Comparison of ENCODE assay signal across 13 mouse cellular contexts in genomic region chr10:95257979-95258378, GRCm38 (mm10).
A peak's percentile ranks its signal among the peaks of the same experiment; 100 is the strongest.
DNase-seq lines count a peak whose midpoint lies in the region; ATAC-seq and TF ChIP-seq lines count a peak whose summit lies in the region.
"Had no signal": no experiment of that assay in that cellular context is flagged by ENCODE, and none has a peak within 500 bp of the region (broad histone marks: within the 10 kb centered on the region; RNA-seq: fewer than 3 reads in every experiment).

No protein-coding gene starts in this region.

- no peaks in the 10 kb centered on the region for H3K9me3 ChIP-seq in stomach, postnatal 0 days (ENCODE audit: control insufficient read depth, low read length)
- H3K9me3 ChIP-seq: embryonic facial prominence, embryonic 13.5 days; liver, embryonic 15.5 days; neural tube, embryonic 13.5 days had no signal

- no peak overlapping the region for H3K9ac ChIP-seq in stomach, postnatal 0 days (ENCODE audit: low read length)
- H3K9ac ChIP-seq: embryonic facial prominence, embryonic 13.5 days; liver, embryonic 15.5 days; neural tube, embryonic 13.5 days had no signal

- peak; percentile 32; the same call in 1 of the 2 replicates for ATAC-seq in frontal cortex, adult (ENCODE audit: low TSS enrichment)
- ATAC-seq in stomach, postnatal 0 days (ENCODE audit: low FRiP score, low TSS enrichment), result no peak

- TF ChIP-seq CTCF in stomach, postnatal 0 days (IDR thresholded peaks at IDR 0.05; ENCODE audit: low read depth), result peak; percentile 39

- H3K27me3 ChIP-seq in stomach, postnatal 0 days (ENCODE audit: control insufficient read depth, insufficient read depth, low read length), result no peaks in the 10 kb centered on the region

- no peak for DNase-seq in frontal cortex, postnatal 10 days (ENCODE audit: low spot score in 2 of 2)
- DNase-seq in spleen, postnatal 36 days (ENCODE audit: low spot score in 2 of 2), result peak; percentile 38 to 47
- no peak for DNase-seq in spleen, adult 12 weeks (ENCODE audit: low spot score)
- DNase-seq in stomach, postnatal 0 days (ENCODE audit: low spot score), result no peak
- DNase-seq in right cerebral cortex, postnatal 36 days (ENCODE audit: low spot score in 2 of 2), result no peak
- DNase-seq in c-Kit-positive CD71-positive TER-119-positive erythroid progenitor cells, embryonic 14.5 days (ENCODE audit: low spot score), result no peak
- DNase-seq: heart, postnatal 4 days had no signal

- no peak overlapping the region for H3K4me2 ChIP-seq in stomach, postnatal 0 days (replicated peaks; ENCODE audit: low read depth)
- H3K4me2 ChIP-seq: embryonic facial prominence, embryonic 13.5 days; liver, embryonic 15.5 days; midbrain, embryonic 11.5 days; neural tube, embryonic 13.5 days had no signal

- TF ChIP-seq EP300 in stomach, postnatal 0 days (optimal IDR thresholded peaks at IDR 0.05), result no peak

- H3K36me3 ChIP-seq in stomach, postnatal 0 days (ENCODE audit: control insufficient read depth, insufficient read depth, low read length), result no peaks in the 10 kb centered on the region
- H3K36me3 ChIP-seq: embryonic facial prominence, embryonic 13.5 days; liver, embryonic 15.5 days; neural tube, embryonic 13.5 days had no signal

- H3K4me3 ChIP-seq in brown adipose tissue, adult 24 weeks (ENCODE audit: insufficient read depth, low read depth, low read length), result no peak overlapping the region
- H3K4me3 ChIP-seq in stomach, postnatal 0 days (ENCODE audit: low read depth, low read length), result no peak overlapping the region
- H3K4me3 ChIP-seq: embryonic facial prominence, embryonic 13.5 days; liver, embryonic 15.5 days; neural tube, embryonic 13.5 days had no signal

- H3K4me1 ChIP-seq in brown adipose tissue, adult 24 weeks (ENCODE audit: control insufficient read depth, insufficient read depth, insufficient read length, low read length), result peaks cover 26% of the 10 kb centered on the region
- H3K4me1 ChIP-seq in stomach, postnatal 0 days (replicated peaks; ENCODE audit: control insufficient read depth, insufficient read depth), result peaks cover 7% of the 10 kb centered on the region; the same call in 1 of the 2 replicates

- 62% methylated on average over 8 of the region's 8 CpGs for WGBS in stomach, postnatal 0 days

- H3K27ac ChIP-seq in brown adipose tissue, adult 24 weeks (replicated peaks; ENCODE audit: low read depth, low read length), result peak overlapping the region; percentile 19; the same call in 1 of the 2 replicates
- H3K27ac ChIP-seq in stomach, postnatal 0 days (replicated peaks), result no peak overlapping the region
- H3K27ac ChIP-seq: embryonic facial prominence, embryonic 13.5 days; liver, embryonic 15.5 days; neural tube, embryonic 13.5 days had no signal

Comparison
In these comparisons a context has a peak if more than half of its experiments do, and no peak if none do; other contexts are left out.
1. DNase-seq: peak in spleen, postnatal 36 days (2 of 2); none in frontal cortex, postnatal 10 days (0 of 2), spleen, adult 12 weeks (single experiment), stomach, postnatal 0 days (single experiment), right cerebral cortex, postnatal 36 days (0 of 2) and c-Kit-positive CD71-positive TER-119-positive erythroid progenitor cells, embryonic 14.5 days (single experiment).